32 mouse cellular contexts compared by ENCODE assay signal in genomic region chr17:78166566-78166965, GRCm38 (mm10). TPM values are rescaled to one million over a fixed set of nuclear protein-coding genes. Genes with fewer than 3 reads are reported as not detected.
DNase-seq lines count a peak whose midpoint lies in the region; ATAC-seq and TF ChIP-seq lines count a peak whose summit lies in the region.
"Had no signal": no experiment of that assay in that cellular context is flagged by ENCODE, and none has a peak within 500 bp of the region (broad histone marks: within the 10 kb centered on the region; RNA-seq: fewer than 3 reads in every experiment).

No protein-coding gene starts in this region.

- no peak for TF ChIP-seq CTCF in layer of hippocampus, adult 2 months (conservative IDR thresholded peaks at IDR 0.05)

- peak; percentile 2 for DNase-seq in embryonic facial prominence, embryonic 14.5 days (ENCODE audit: low spot score)
- no peak for DNase-seq in embryonic facial prominence, embryonic 10.5 days (ENCODE audit: low spot score)
- peak; percentile 14 to 34 for DNase-seq in layer of hippocampus, adult 2 months (ENCODE audit: low spot score in 2 of 2)
- DNase-seq in layer of hippocampus, postnatal 25 days (ENCODE audit: extremely low spot score in 1 of 2, low spot score in 1 of 2): no peak
- peak; percentile 72 for DNase-seq in brain, adult 2 months (ENCODE audit: low read depth, low spot score)
- DNase-seq in left cerebral cortex, adult 9 months (ENCODE audit: low spot score in 2 of 2): peak; percentile 18 to 25
- DNase-seq in adrenal gland, postnatal 4 days (ENCODE audit: low spot score in 2 of 2): no peak
- DNase-seq: adrenal gland, adult 8-10 months; cerebellum, adult 2 months; cerebellum, postnatal 36 days; embryo, embryonic 11 days; gastrocnemius, postnatal 10 days; heart, adult 18-20 months; heart, postnatal 36 days; kidney, adult 18-20 months; lung, adult 18-20 months; lung, postnatal 10 days; thymus, postnatal 14 days had no signal

- H3K27me3 ChIP-seq in embryonic facial prominence, embryonic 14.5 days (replicated peaks; ENCODE audit: control insufficient read depth, insufficient read depth, low read length): no peaks in the 10 kb centered on the region
- H3K27me3 ChIP-seq in embryonic facial prominence, embryonic 10.5 days (replicated peaks; ENCODE audit: low read depth, poor library complexity, severe bottlenecking): no peaks in the 10 kb centered on the region
- H3K27me3 ChIP-seq in heart, embryonic 11.5 days (ENCODE audit: control insufficient read depth, insufficient read depth, low read length): no peaks in the 10 kb centered on the region
- H3K27me3 ChIP-seq: embryonic facial prominence, embryonic 15.5 days; limb, embryonic 13.5 days; liver, embryonic 12.5 days; neural tube, embryonic 13.5 days had no signal

- no peak overlapping the region for H3K27ac ChIP-seq in embryonic facial prominence, embryonic 14.5 days (replicated peaks; ENCODE audit: low read depth, low read length)
- no peak overlapping the region for H3K27ac ChIP-seq in embryonic facial prominence, embryonic 10.5 days (replicated peaks)
- H3K27ac ChIP-seq in layer of hippocampus, adult 2 months: no peak overlapping the region
- no peak overlapping the region for H3K27ac ChIP-seq in heart, embryonic 11.5 days (ENCODE audit: low read depth, low read length)
- H3K27ac ChIP-seq: embryonic facial prominence, embryonic 15.5 days; forebrain, embryonic 10.5 days; hindbrain, embryonic 14.5 days; kidney, postnatal 0 days; limb, embryonic 13.5 days; liver, embryonic 12.5 days; midbrain, embryonic 10.5 days; neural tube, embryonic 13.5 days had no signal

- no peak overlapping the region for H3K4me3 ChIP-seq in embryonic facial prominence, embryonic 14.5 days (ENCODE audit: low read depth, low read length)
- H3K4me3 ChIP-seq in embryonic facial prominence, embryonic 10.5 days: no peak overlapping the region
- no peak overlapping the region for H3K4me3 ChIP-seq in layer of hippocampus, adult 2 months
- H3K4me3 ChIP-seq in heart, embryonic 11.5 days (ENCODE audit: low read depth, low read length): no peak overlapping the region
- H3K4me3 ChIP-seq: embryonic facial prominence, embryonic 15.5 days; forebrain, embryonic 10.5 days; limb, embryonic 13.5 days; liver, embryonic 12.5 days; midbrain, embryonic 10.5 days; myocyte; neural tube, embryonic 13.5 days had no signal

- H3K9ac ChIP-seq in embryonic facial prominence, embryonic 14.5 days (ENCODE audit: low read depth, low read length): no peak overlapping the region
- H3K9ac ChIP-seq in heart, embryonic 11.5 days (ENCODE audit: low read depth, low read length): no peak overlapping the region
- H3K9ac ChIP-seq: embryonic facial prominence, embryonic 15.5 days; hindbrain, embryonic 14.5 days; limb, embryonic 13.5 days; liver, embryonic 12.5 days; neural tube, embryonic 13.5 days had no signal

- 75% methylated on average over 4 of the region's 4 CpGs for WGBS in embryonic facial prominence, embryonic 14.5 days
- WGBS in embryonic facial prominence, embryonic 10.5 days: 84% methylated on average over 4 of the region's 4 CpGs
- 76% methylated on average over 4 of the region's 4 CpGs for WGBS in heart, embryonic 11.5 days (ENCODE audit: insufficient replicate concordance)

- no peaks in the 10 kb centered on the region for H3K9me3 ChIP-seq in embryonic facial prominence, embryonic 14.5 days (ENCODE audit: control insufficient read depth, low read length)
- H3K9me3 ChIP-seq in embryonic facial prominence, embryonic 10.5 days: no peaks in the 10 kb centered on the region
- no peaks in the 10 kb centered on the region for H3K9me3 ChIP-seq in heart, embryonic 11.5 days (replicated peaks; ENCODE audit: control insufficient read depth, low read length)
- H3K9me3 ChIP-seq: embryonic facial prominence, embryonic 15.5 days; forebrain, embryonic 10.5 days; limb, embryonic 13.5 days; liver, embryonic 12.5 days; midbrain, embryonic 10.5 days; neural tube, embryonic 13.5 days had no signal

- no peaks in the 10 kb centered on the region for H3K4me1 ChIP-seq in embryonic facial prominence, embryonic 14.5 days (ENCODE audit: control insufficient read depth, insufficient read depth, low read length)
- no peaks in the 10 kb centered on the region for H3K4me1 ChIP-seq in embryonic facial prominence, embryonic 10.5 days
- no peaks in the 10 kb centered on the region for H3K4me1 ChIP-seq in heart, embryonic 11.5 days (ENCODE audit: control insufficient read depth, insufficient read depth, low read length)
- H3K4me1 ChIP-seq: embryonic facial prominence, embryonic 15.5 days; forebrain, embryonic 10.5 days; limb, embryonic 13.5 days; liver, embryonic 12.5 days; midbrain, embryonic 10.5 days; neural tube, embryonic 13.5 days had no signal

- H3K4me2 ChIP-seq in embryonic facial prominence, embryonic 14.5 days (ENCODE audit: low read depth, low read length): no peak overlapping the region
- H3K4me2 ChIP-seq in heart, embryonic 11.5 days: no peak overlapping the region
- H3K4me2 ChIP-seq: embryonic facial prominence, embryonic 15.5 days; hindbrain, embryonic 14.5 days; limb, embryonic 13.5 days; liver, embryonic 12.5 days; neural tube, embryonic 13.5 days had no signal

- H3K36me3 ChIP-seq in embryonic facial prominence, embryonic 14.5 days (ENCODE audit: control insufficient read depth, insufficient read depth, low read length): no peaks in the 10 kb centered on the region
- H3K36me3 ChIP-seq in embryonic facial prominence, embryonic 10.5 days (replicated peaks): no peaks in the 10 kb centered on the region
- no peaks in the 10 kb centered on the region for H3K36me3 ChIP-seq in heart, embryonic 11.5 days (ENCODE audit: control insufficient read depth, insufficient read depth, low read length)
- H3K36me3 ChIP-seq: embryonic facial prominence, embryonic 15.5 days; forebrain, embryonic 10.5 days; limb, embryonic 13.5 days; liver, embryonic 12.5 days; midbrain, embryonic 10.5 days; neural tube, embryonic 13.5 days had no signal

- ATAC-seq in embryonic facial prominence, embryonic 14.5 days (ENCODE audit: low read depth): no peak
- no peak for ATAC-seq in heart, embryonic 11.5 days (replicated peaks; ENCODE audit: insufficient number of reproducible peaks, low FRiP score, low TSS enrichment)
- ATAC-seq: activated CD4-positive, CD25-positive, alpha-beta regulatory T cell, adult 4 months; forebrain, embryonic 16.5 days; inflammation-experienced regulatory T-cells, adult 6 months; liver, embryonic 12.5 days; midbrain, embryonic 16.5 days had no signal

RNA-seq across cellular contexts. Expression of gene Crim1, which starts 33.5 kb away (rescaled TPM):
- 6.3 and 7.2 TPM in 2 replicates for polyA plus RNA-seq in embryonic facial prominence, embryonic 14.5 days (2014; fragmentation: Nextera tagmentation; extraction: Ambion mirVana)
- polyA plus RNA-seq in embryonic facial prominence, embryonic 10.5 days (2016; fragmentation: Nextera tagmentation; extraction: Ambion mirVana): 2.2 and 2.7 TPM in 2 replicates
- total RNA-seq in layer of hippocampus, adult 2 months (2021): 100 to 1,000 TPM; 138 to 153 TPM
- total RNA-seq in layer of hippocampus, postnatal 25 days (2021): 100 to 1,000 TPM; 118 to 130 TPM
- polyA plus RNA-seq in heart, embryonic 11.5 days (2014; fragmentation: Nextera tagmentation; extraction: Ambion mirVana): 2.1 and 2.9 TPM in 2 replicates
- total RNA-seq in adrenal gland, postnatal 4 days (2021): 10 to 100 TPM; 33.2 to 38.1 TPM

Comparison
In these comparisons a context has a peak if more than half of its experiments do, and no peak if none do; other contexts are left out.
1. DNase-seq: peak in embryonic facial prominence, embryonic 14.5 days (single experiment), layer of hippocampus, adult 2 months (2 of 2), brain, adult 2 months (single experiment) and left cerebral cortex, adult 9 months (2 of 2); none in embryonic facial prominence, embryonic 10.5 days (single experiment), layer of hippocampus, postnatal 25 days (0 of 2) and adrenal gland, postnatal 4 days (0 of 2).